Mouse (Mus musculus): Measurements from ENCODE around the gene Kdm2a. TPM values are rescaled to one million over a fixed set of nuclear protein-coding genes. Genes with fewer than 3 reads are reported as not detected.
A peak's percentile ranks its signal among the peaks of the same experiment; 100 is the strongest.

The Kdm2a gene
- polyA plus RNA-seq, 2 experiments, result 54.4 to 99.7 TPM

GRCm38 (mm10) chr19:4295391-4295790 is 102.7 kb downstream of the Kdm2a start:
- no peaks in the 10 kb centered on the region for H3K9me3 ChIP-seq (ENCODE audit: control insufficient read depth, low read length)
- WGBS, result 93% methylated on average over 4 of the region's 4 CpGs
- no peak overlapping the region for H3K4me2 ChIP-seq (replicated peaks; ENCODE audit: low read depth, low read length, severe bottlenecking)
- H3K27ac ChIP-seq (replicated peaks; ENCODE audit: low read depth, low read length), result no peak overlapping the region
- H3K4me3 ChIP-seq (replicated peaks; ENCODE audit: low read length), result no peak overlapping the region
- DNase-seq (ENCODE audit: low spot score) (no peak), ATAC-seq (ENCODE audit: low FRiP score, low read depth) (no peak)
- H3K4me1 ChIP-seq (ENCODE audit: control insufficient read depth, insufficient read depth, low read length), result 0 out of 2 replicates have a peak, but pooled peaks cover 3% of the 10 kb centered on the region
- H3K27me3 ChIP-seq (ENCODE audit: control insufficient read depth, insufficient read depth, low read length), result no peaks in the 10 kb centered on the region
- no peak for TF ChIP-seq POLR2A (IDR thresholded peaks at IDR 0.05; ENCODE audit: borderline replicate concordance, extremely low read depth, insufficient read depth, insufficient read length)
- H3K36me3 ChIP-seq (ENCODE audit: control insufficient read depth, insufficient read depth, low read length), result peaks cover 43% of the 10 kb centered on the region
- H3K9ac ChIP-seq (ENCODE audit: low read depth, low read length, severe bottlenecking), result no peak overlapping the region

GRCm38 (mm10) chr19:4294381-4295097 is 103.5 kb downstream of the Kdm2a start:
- 79% methylated on average over 14 of the region's 14 CpGs for WGBS
- no peak overlapping the region for H3K27ac ChIP-seq (replicated peaks; ENCODE audit: low read depth, low read length)
- no peak overlapping the region for H3K4me3 ChIP-seq (replicated peaks; ENCODE audit: low read length)
- peaks cover 51% of the 10 kb centered on the region for H3K36me3 ChIP-seq (ENCODE audit: control insufficient read depth, insufficient read depth, low read length)
- H3K27me3 ChIP-seq (ENCODE audit: control insufficient read depth, insufficient read depth, low read length), result no peaks in the 10 kb centered on the region
- H3K9ac ChIP-seq (ENCODE audit: low read depth, low read length, severe bottlenecking), result no peak overlapping the region
- ATAC-seq (ENCODE audit: low FRiP score, low read depth) (no peak), DNase-seq (ENCODE audit: low spot score) (no peak)
- H3K4me1 ChIP-seq (ENCODE audit: control insufficient read depth, insufficient read depth, low read length), result no peaks in the 10 kb centered on the region
- no peak for TF ChIP-seq POLR2A (IDR thresholded peaks at IDR 0.05; ENCODE audit: borderline replicate concordance, extremely low read depth, insufficient read depth, insufficient read length)
- H3K4me2 ChIP-seq (replicated peaks; ENCODE audit: low read depth, low read length, severe bottlenecking), result no peak overlapping the region
- H3K9me3 ChIP-seq (ENCODE audit: control insufficient read depth, low read length), result no peaks in the 10 kb centered on the region

GRCm38 (mm10) chr19:4291161-4291560 is 106.9 kb downstream of the Kdm2a start:
- WGBS, result 90% methylated on average over 11 of the region's 11 CpGs
- Histone ChIP-seq H3K4me1 (ENCODE audit: control insufficient read depth, insufficient read depth, low read length) (no peaks in the 10 kb centered on the region), H3K27me3 (ENCODE audit: control insufficient read depth, insufficient read depth, low read length) (no peaks in the 10 kb centered on the region), H3K4me2 (replicated peaks; ENCODE audit: low read depth, low read length, severe bottlenecking) (no peak overlapping the region), H3K27ac (replicated peaks; ENCODE audit: low read depth, low read length) (no peak overlapping the region), H3K4me3 (replicated peaks; ENCODE audit: low read length) (no peak overlapping the region), H3K9ac (ENCODE audit: low read depth, low read length, severe bottlenecking) (no peak overlapping the region), H3K9me3 (ENCODE audit: control insufficient read depth, low read length) (no peaks in the 10 kb centered on the region), H3K36me3 (ENCODE audit: control insufficient read depth, insufficient read depth, low read length) (peaks cover 85% of the 10 kb centered on the region)
- no peak for TF ChIP-seq POLR2A (IDR thresholded peaks at IDR 0.05; ENCODE audit: borderline replicate concordance, extremely low read depth, insufficient read depth, insufficient read length)
- DNase-seq (ENCODE audit: low spot score) (no peak), ATAC-seq (ENCODE audit: low FRiP score, low read depth) (no peak)

GRCm38 (mm10) chr19:4290749-4291148 is 107.3 kb downstream of the Kdm2a start:
- Histone ChIP-seq H3K9ac (ENCODE audit: low read depth, low read length, severe bottlenecking) (no peak overlapping the region), H3K4me2 (replicated peaks; ENCODE audit: low read depth, low read length, severe bottlenecking) (no peak overlapping the region), H3K4me3 (replicated peaks; ENCODE audit: low read length) (no peak overlapping the region), H3K27me3 (ENCODE audit: control insufficient read depth, insufficient read depth, low read length) (no peaks in the 10 kb centered on the region), H3K9me3 (ENCODE audit: control insufficient read depth, low read length) (no peaks in the 10 kb centered on the region), H3K4me1 (ENCODE audit: control insufficient read depth, insufficient read depth, low read length) (no peaks in the 10 kb centered on the region), H3K36me3 (ENCODE audit: control insufficient read depth, insufficient read depth, low read length) (peaks cover 89% of the 10 kb centered on the region), H3K27ac (replicated peaks; ENCODE audit: low read depth, low read length) (no peak overlapping the region)
- no peak for ATAC-seq (ENCODE audit: low FRiP score, low read depth)
- DNase-seq (ENCODE audit: low spot score), result no peak
- 83% methylated on average over 15 of the region's 15 CpGs for WGBS
- TF ChIP-seq POLR2A (IDR thresholded peaks at IDR 0.05; ENCODE audit: borderline replicate concordance, extremely low read depth, insufficient read depth, insufficient read length), result no peak

GRCm38 (mm10) chr19:4283653-4284052 is 114.4 kb downstream of the Kdm2a start:
- Histone ChIP-seq H3K36me3 (ENCODE audit: control insufficient read depth, insufficient read depth, low read length) (peaks cover 38% of the 10 kb centered on the region), H3K27me3 (ENCODE audit: control insufficient read depth, insufficient read depth, low read length) (no peaks in the 10 kb centered on the region), H3K9me3 (ENCODE audit: control insufficient read depth, low read length) (0 out of 2 replicates have a peak, but pooled peaks cover 2% of the 10 kb centered on the region), H3K9ac (ENCODE audit: low read depth, low read length, severe bottlenecking) (peak overlapping the region; percentile 75), H3K27ac (replicated peaks; ENCODE audit: low read depth, low read length) (0 out of 2 replicates have a peak overlapping the region, but pooled peaks have one; percentile 20), H3K4me2 (replicated peaks; ENCODE audit: low read depth, low read length, severe bottlenecking) (peak overlapping the region; percentile 78), H3K4me3 (replicated peaks; ENCODE audit: low read length) (peak overlapping the region; percentile 63), H3K4me1 (ENCODE audit: control insufficient read depth, insufficient read depth, low read length) (peaks cover 8% of the 10 kb centered on the region; the same call in 1 of the 2 replicates)
- TF ChIP-seq POLR2A (IDR thresholded peaks at IDR 0.05; ENCODE audit: borderline replicate concordance, extremely low read depth, insufficient read depth, insufficient read length), result no peak
- 42% methylated on average over 7 of the region's 7 CpGs for WGBS
- ATAC-seq (ENCODE audit: low FRiP score, low read depth), result no peak
- no peak for DNase-seq (ENCODE audit: low spot score)
